Mouse (Mus musculus): ENCODE results near the gene Zbtb9. TPM values are rescaled to one million over a fixed set of nuclear protein-coding genes. Genes with fewer than 3 reads are reported as not detected.

Gene Zbtb9
- total RNA-seq, 1 experiment, result 8.2 TPM

DNA sequence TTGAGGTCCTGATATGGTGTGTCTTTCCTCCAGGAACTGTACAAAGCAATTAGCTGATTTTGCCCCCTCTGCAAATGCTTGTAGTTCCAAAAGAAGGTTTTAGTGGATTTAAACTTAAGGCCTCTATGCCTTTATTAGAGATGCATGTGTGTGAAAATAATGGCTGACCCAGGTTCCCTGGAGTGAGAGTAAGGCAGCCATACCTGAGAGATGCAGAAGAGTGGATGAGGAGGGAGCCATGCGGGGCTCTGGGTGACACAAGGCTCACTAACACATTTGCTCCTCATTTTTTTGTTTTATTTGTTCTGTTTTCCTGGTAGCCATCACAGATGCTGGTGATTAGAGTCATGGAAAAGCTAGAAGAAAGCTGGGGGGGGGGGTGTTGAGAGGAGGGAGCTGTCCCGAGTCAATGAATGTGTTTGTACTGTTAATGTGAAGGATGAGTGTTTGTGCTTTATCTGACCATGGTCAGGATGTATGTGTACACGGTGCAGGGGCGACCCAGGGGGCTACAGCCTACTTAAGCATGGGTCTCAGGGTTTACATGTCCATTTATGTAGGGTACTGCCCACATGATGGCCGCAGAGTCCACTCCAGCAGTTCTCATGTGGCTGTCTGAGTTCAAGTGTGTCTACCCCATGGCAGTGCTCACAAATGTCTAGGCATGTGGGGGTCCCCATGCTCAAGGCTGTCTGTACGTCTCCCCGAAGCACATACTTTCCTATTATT is 22.2 kb upstream of the Zbtb9 start:
- Histone ChIP-seq H3K27ac (ENCODE audit: insufficient read depth, low read depth, low read length, poor library complexity, severe bottlenecking) (no peak overlapping the region), H3K4me3 (ENCODE audit: insufficient read depth in 1 of 2, low read depth in 1 of 2, low read length in 2 of 2, poor library complexity in 1 of 2, severe bottlenecking in 1 of 2) (no peak overlapping the region; a peak in 1 of 4 replicates), H3K36me3 (ENCODE audit: control insufficient read depth, insufficient read depth, low read length, poor library complexity, severe bottlenecking) (peaks cover 8% of the 10 kb centered on the region; the same call in 1 of the 2 replicates), H3K4me1 (ENCODE audit: control insufficient read depth in 2 of 2, insufficient read depth in 2 of 2, low read length in 2 of 2, poor library complexity in 1 of 2) (peaks cover 2 to 37% of the 10 kb centered on the region in 2 experiments; a peak in 2 of 4 replicates), H3K9ac (ENCODE audit: insufficient read depth, low read depth, low read length, poor library complexity, severe bottlenecking) (no peak overlapping the region), H3K9me3 (ENCODE audit: control insufficient read depth, insufficient read depth, low read depth, low read length) (no peaks in the 10 kb centered on the region)
- in situ Hi-C loops (cut with MboI; ENCODE audit: low sequenced_read_pairs in 2 of 2, unreplicated experiment in 2 of 2), result no loop called here
- no peak for TF ChIP-seq ZNF384 (IDR thresholded peaks at IDR 0.05; ENCODE audit: low read depth, low read length)
- TF ChIP-seq MAFK (IDR thresholded peaks at IDR 0.05; ENCODE audit: insufficient read depth, low read depth, low read length), result no peak
- DNase-seq (ENCODE audit: low read depth, low spot score), result no peak

- in situ Hi-C loops (cut with MboI; ENCODE audit: low sequenced_read_pairs in 2 of 2, unreplicated experiment in 2 of 2), result no loop called here
- peaks cover 8% of the 10 kb centered on the region; the same call in 1 of the 2 replicates for H3K36me3 ChIP-seq (ENCODE audit: control insufficient read depth, insufficient read depth, low read length, poor library complexity, severe bottlenecking)
- TF ChIP-seq ZNF384 (IDR thresholded peaks at IDR 0.05; ENCODE audit: low read depth, low read length) (no peak), CHD2 (IDR thresholded peaks at IDR 0.05; ENCODE audit: low read depth, low read length) (no peak), MAFK (IDR thresholded peaks at IDR 0.05; ENCODE audit: insufficient read depth, low read depth, low read length) (no peak), HCFC1 (IDR thresholded peaks at IDR 0.05; ENCODE audit: borderline replicate concordance, insufficient read depth, low read length) (no peak), ZC3H11A (IDR thresholded peaks at IDR 0.05; ENCODE audit: borderline replicate concordance, low read depth, low read length) (no peak)
- H3K4me1 ChIP-seq (ENCODE audit: control insufficient read depth in 2 of 2, insufficient read depth in 2 of 2, low read length in 2 of 2, poor library complexity in 1 of 2), result peaks cover 2 to 35% of the 10 kb centered on the region in 2 experiments; a peak in 2 of 4 replicates
- DNase-seq (ENCODE audit: low read depth, low spot score), result no peak
- H3K9me3 ChIP-seq (ENCODE audit: control insufficient read depth, insufficient read depth, low read depth, low read length), result no peaks in the 10 kb centered on the region
- H3K27ac ChIP-seq (ENCODE audit: insufficient read depth, low read depth, low read length, poor library complexity, severe bottlenecking), result no peak overlapping the region
- no peak overlapping the region; the same call in 1 of the 2 replicates for H3K9ac ChIP-seq (ENCODE audit: insufficient read depth, low read depth, low read length, poor library complexity, severe bottlenecking)
- peak overlapping the region; percentile 31 to 50; a peak in 2 of 4 replicates for H3K4me3 ChIP-seq (ENCODE audit: insufficient read depth in 1 of 2, low read depth in 1 of 2, low read length in 2 of 2, poor library complexity in 1 of 2, severe bottlenecking in 1 of 2)
Observed at GRCm38 (mm10) chr17:26951406-26951805, 21.6 kb upstream of the Zbtb9 start.

DNA sequence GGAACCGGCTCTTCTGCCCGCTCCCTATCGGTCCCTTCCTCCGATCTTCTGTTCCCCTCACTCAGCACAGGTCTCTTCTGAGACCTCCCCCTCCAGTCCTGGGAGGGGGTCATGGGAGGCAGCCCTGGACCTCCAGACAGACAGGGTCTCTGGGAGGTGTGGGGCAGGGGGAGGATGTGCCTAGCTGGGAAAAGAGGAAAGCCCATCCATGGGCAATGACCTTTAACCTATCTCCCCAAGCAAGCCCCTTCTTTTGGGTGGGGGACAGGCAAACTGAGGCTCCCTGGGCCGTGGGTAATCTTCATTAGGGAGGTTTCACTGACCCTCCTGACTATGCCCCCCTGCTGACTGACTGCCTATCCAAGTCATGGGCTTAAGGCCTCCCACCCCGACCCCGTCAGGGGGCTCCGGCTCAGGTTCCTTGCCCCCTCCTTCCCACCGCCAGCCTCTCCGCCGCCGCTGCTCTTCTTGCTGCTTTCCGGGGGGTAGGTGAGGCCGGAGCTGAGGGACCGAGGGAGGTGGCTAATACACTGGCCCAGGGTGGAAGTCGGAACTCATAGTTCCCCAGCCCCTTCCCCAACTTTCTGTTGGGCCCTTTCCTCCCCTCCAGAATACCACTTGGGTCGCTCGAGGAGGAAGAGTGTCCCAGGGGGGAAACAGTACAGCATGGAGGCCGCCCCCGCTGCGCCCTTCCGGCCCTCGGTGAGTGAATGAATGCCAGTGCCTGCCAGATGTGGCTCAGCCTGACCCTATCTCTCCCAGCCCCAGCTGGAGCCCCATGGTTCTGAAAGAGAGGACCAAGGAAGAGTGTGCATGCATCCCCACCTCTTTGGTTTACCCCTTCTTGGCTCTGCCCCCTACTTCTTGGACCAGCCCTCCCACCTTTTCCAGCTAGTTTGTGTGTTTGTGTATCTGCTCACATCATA is 20.8 kb upstream of the Zbtb9 start:
- peaks cover 13% of the 10 kb centered on the region for H3K36me3 ChIP-seq (ENCODE audit: control insufficient read depth, insufficient read depth, low read length, poor library complexity, severe bottlenecking)
- in situ Hi-C loops (cut with MboI; ENCODE audit: low sequenced_read_pairs in 2 of 2, unreplicated experiment in 2 of 2), result no loop called here
- no peak for DNase-seq (ENCODE audit: low read depth, low spot score)
- H3K27ac ChIP-seq (ENCODE audit: insufficient read depth, low read depth, low read length, poor library complexity, severe bottlenecking), result no peak overlapping the region; the same call in 1 of the 2 replicates
- TF ChIP-seq HCFC1 (IDR thresholded peaks at IDR 0.05; ENCODE audit: borderline replicate concordance, insufficient read depth, low read length), result no peak
- no peak for TF ChIP-seq CHD2 (IDR thresholded peaks at IDR 0.05; ENCODE audit: low read depth, low read length)
- no peak for TF ChIP-seq ZC3H11A (IDR thresholded peaks at IDR 0.05; ENCODE audit: borderline replicate concordance, low read depth, low read length)
- no peak for TF ChIP-seq ZNF384 (IDR thresholded peaks at IDR 0.05; ENCODE audit: low read depth, low read length)
- TF ChIP-seq MAFK (IDR thresholded peaks at IDR 0.05; ENCODE audit: insufficient read depth, low read depth, low read length), result no peak
- peak overlapping the region; percentile 54 for H3K9ac ChIP-seq (ENCODE audit: insufficient read depth, low read depth, low read length, poor library complexity, severe bottlenecking)
- H3K4me1 ChIP-seq (ENCODE audit: control insufficient read depth in 2 of 2, insufficient read depth in 2 of 2, low read length in 2 of 2, poor library complexity in 1 of 2), result peaks cover 2 to 35% of the 10 kb centered on the region in 2 experiments; a peak in 2 of 4 replicates
- H3K9me3 ChIP-seq (ENCODE audit: control insufficient read depth, insufficient read depth, low read depth, low read length), result no peaks in the 10 kb centered on the region
- H3K4me3 ChIP-seq (ENCODE audit: insufficient read depth in 1 of 2, low read depth in 1 of 2, low read length in 2 of 2, poor library complexity in 1 of 2, severe bottlenecking in 1 of 2), result peak overlapping the region; percentile 31 to 50; a peak in 3 of 4 replicates

- H3K4me1 ChIP-seq (ENCODE audit: control insufficient read depth in 2 of 2, insufficient read depth in 2 of 2, low read length in 2 of 2, poor library complexity in 1 of 2), result peaks cover 2 to 33% of the 10 kb centered on the region in 2 experiments; a peak in 2 of 4 replicates
- no peaks in the 10 kb centered on the region for H3K9me3 ChIP-seq (ENCODE audit: control insufficient read depth, insufficient read depth, low read depth, low read length)
- no peak overlapping the region for H3K4me3 ChIP-seq (ENCODE audit: insufficient read depth in 1 of 2, low read depth in 1 of 2, low read length in 2 of 2, poor library complexity in 1 of 2, severe bottlenecking in 1 of 2)
- H3K9ac ChIP-seq (ENCODE audit: insufficient read depth, low read depth, low read length, poor library complexity, severe bottlenecking), result no peak overlapping the region
- no peak for DNase-seq (ENCODE audit: low read depth, low spot score)
- H3K27ac ChIP-seq (ENCODE audit: insufficient read depth, low read depth, low read length, poor library complexity, severe bottlenecking), result no peak overlapping the region
- peaks cover 21% of the 10 kb centered on the region for H3K36me3 ChIP-seq (ENCODE audit: control insufficient read depth, insufficient read depth, low read length, poor library complexity, severe bottlenecking)
- in situ Hi-C loops (cut with MboI; ENCODE audit: low sequenced_read_pairs in 2 of 2, unreplicated experiment in 2 of 2), result no loop called here
- TF ChIP-seq CHD2 (IDR thresholded peaks at IDR 0.05; ENCODE audit: low read depth, low read length), result no peak
- no peak for TF ChIP-seq MAFK (IDR thresholded peaks at IDR 0.05; ENCODE audit: insufficient read depth, low read depth, low read length)
- TF ChIP-seq HCFC1 (IDR thresholded peaks at IDR 0.05; ENCODE audit: borderline replicate concordance, insufficient read depth, low read length), result no peak
- no peak for TF ChIP-seq ZNF384 (IDR thresholded peaks at IDR 0.05; ENCODE audit: low read depth, low read length)
- TF ChIP-seq ZC3H11A (IDR thresholded peaks at IDR 0.05; ENCODE audit: borderline replicate concordance, low read depth, low read length), result no peak
Observed at GRCm38 (mm10) chr17:26953201-26953600, 19.8 kb upstream of the Zbtb9 start.

All from ES-E14 (cell line).